Mouse (Mus musculus): ENCODE data around the gene Zfp839. TPM values are rescaled to one million over a fixed set of nuclear protein-coding genes. Genes with fewer than 3 reads are reported as not detected.

The Zfp839 gene
- total and polyA plus RNA-seq, 2 experiments from 2014 or later = 1.9 to 4.5 TPM

- no peak overlapping the region for H3K9ac ChIP-seq (replicated peaks; ENCODE audit: low read length, poor library complexity, severe bottlenecking)
- H3K4me1 ChIP-seq (ENCODE audit: insufficient read depth, low read length) = 0 out of 2 replicates have a peak, but pooled peaks cover 3% of the 10 kb centered on the region
- H3K9me3 ChIP-seq (ENCODE audit: low read length) = no peaks in the 10 kb centered on the region
- ATAC-seq (ENCODE audit: low FRiP score) (no peak), DNase-seq (ENCODE audit: low spot score) (no peak)
- H3K27me3 ChIP-seq (ENCODE audit: insufficient read depth, low read length) = no peaks in the 10 kb centered on the region
- no peak overlapping the region for H3K4me3 ChIP-seq (ENCODE audit: low read depth, low read length)
- H3K36me3 ChIP-seq (ENCODE audit: insufficient read depth, low read length) = no peaks in the 10 kb centered on the region
- WGBS = 43% methylated on average over 6 of the region's 6 CpGs
- H3K27ac ChIP-seq (ENCODE audit: low read depth, low read length) = 0 out of 2 replicates have a peak overlapping the region, but pooled peaks have one; percentile 51
- TF ChIP-seq CTCF (IDR thresholded peaks at IDR 0.05) = no peak
- no peak overlapping the region for H3K4me2 ChIP-seq (ENCODE audit: low read depth, low read length, poor library complexity, severe bottlenecking)
Measured at GRCm38 (mm10) chr12:110836729-110837128, 13.3 kb upstream of the Zfp839 start.

- H3K9me3 ChIP-seq (ENCODE audit: low read length) = no peaks in the 10 kb centered on the region
- 0 out of 2 replicates have a peak, but pooled peaks cover 3% of the 10 kb centered on the region for H3K4me1 ChIP-seq (ENCODE audit: insufficient read depth, low read length)
- peak; percentile 5 for DNase-seq (ENCODE audit: low spot score)
- no peak overlapping the region for H3K4me3 ChIP-seq (ENCODE audit: low read depth, low read length)
- 38% methylated on average over 5 of the region's 5 CpGs for WGBS
- no peak overlapping the region for H3K4me2 ChIP-seq (ENCODE audit: low read depth, low read length, poor library complexity, severe bottlenecking)
- no peak for ATAC-seq (ENCODE audit: low FRiP score)
- no peaks in the 10 kb centered on the region for H3K36me3 ChIP-seq (ENCODE audit: insufficient read depth, low read length)
- no peak overlapping the region for H3K9ac ChIP-seq (replicated peaks; ENCODE audit: low read length, poor library complexity, severe bottlenecking)
- no peak for TF ChIP-seq CTCF (IDR thresholded peaks at IDR 0.05)
- H3K27me3 ChIP-seq (ENCODE audit: insufficient read depth, low read length) = no peaks in the 10 kb centered on the region
- 0 out of 2 replicates have a peak overlapping the region, but pooled peaks have one; percentile 51 for H3K27ac ChIP-seq (ENCODE audit: low read depth, low read length)
Measured at GRCm38 (mm10) chr12:110837192-110837841, 12.7 kb upstream of the Zfp839 start.

GRCm38 (mm10) chr12:110837850-110838249 lies 12.2 kb upstream of the Zfp839 start:
- Histone ChIP-seq H3K36me3 (ENCODE audit: insufficient read depth, low read length) (no peaks in the 10 kb centered on the region), H3K4me1 (ENCODE audit: insufficient read depth, low read length) (0 out of 2 replicates have a peak, but pooled peaks cover 3% of the 10 kb centered on the region), H3K27ac (ENCODE audit: low read depth, low read length) (no peak overlapping the region), H3K9me3 (ENCODE audit: low read length) (no peaks in the 10 kb centered on the region), H3K4me3 (ENCODE audit: low read depth, low read length) (no peak overlapping the region), H3K4me2 (ENCODE audit: low read depth, low read length, poor library complexity, severe bottlenecking) (no peak overlapping the region), H3K27me3 (ENCODE audit: insufficient read depth, low read length) (no peaks in the 10 kb centered on the region), H3K9ac (replicated peaks; ENCODE audit: low read length, poor library complexity, severe bottlenecking) (no peak overlapping the region)
- ATAC-seq (ENCODE audit: low FRiP score) (no peak), DNase-seq (ENCODE audit: low spot score) (no peak)
- no peak for TF ChIP-seq CTCF (IDR thresholded peaks at IDR 0.05)
- 85% methylated on average over 8 of the region's 8 CpGs for WGBS

- DNase-seq (ENCODE audit: low spot score) (peak; percentile 97), ATAC-seq (ENCODE audit: low FRiP score) (peak; percentile 82)
- no peak for TF ChIP-seq CTCF (IDR thresholded peaks at IDR 0.05)
- Histone ChIP-seq H3K9ac (replicated peaks; ENCODE audit: low read length, poor library complexity, severe bottlenecking) (peak within 1 kb of the TSS; percentile 57), H3K9me3 (ENCODE audit: low read length) (no peaks in the 10 kb centered on the region), H3K4me2 (ENCODE audit: low read depth, low read length, poor library complexity, severe bottlenecking) (peak within 1 kb of the TSS; percentile 60), H3K27ac (ENCODE audit: low read depth, low read length) (0 out of 2 replicates have a peak within 1 kb of the TSS, but pooled peaks have one; percentile 59), H3K4me3 (ENCODE audit: low read depth, low read length) (peak within 1 kb of the TSS; percentile 66), H3K27me3 (ENCODE audit: insufficient read depth, low read length) (peaks cover 13% of the 10 kb centered on the region; the same call in 1 of the 2 replicates), H3K36me3 (ENCODE audit: insufficient read depth, low read length) (no peaks in the 10 kb centered on the region), H3K4me1 (ENCODE audit: insufficient read depth, low read length) (0 out of 2 replicates have a peak, but pooled peaks cover 6% of the 10 kb centered on the region)
- WGBS = under 1% methylated on average over 70 of the region's 71 CpGs
Measured at GRCm38 (mm10) chr12:110840348-110841198, 9.5 kb upstream of the Zfp839 start, which contains the start of gene Mok. Mok (minus strand) TSS chr12:110840939.

- DNase-seq (ENCODE audit: low spot score) = no peak
- no peak for TF ChIP-seq CTCF (IDR thresholded peaks at IDR 0.05)
- no peak overlapping the region for H3K27ac ChIP-seq (ENCODE audit: low read depth, low read length)
- H3K4me1 ChIP-seq (ENCODE audit: insufficient read depth, low read length) = 0 out of 2 replicates have a peak, but pooled peaks cover 5% of the 10 kb centered on the region
- no peaks in the 10 kb centered on the region for H3K9me3 ChIP-seq (ENCODE audit: low read length)
- no peaks in the 10 kb centered on the region for H3K36me3 ChIP-seq (ENCODE audit: insufficient read depth, low read length)
- no peak overlapping the region for H3K9ac ChIP-seq (replicated peaks; ENCODE audit: low read length, poor library complexity, severe bottlenecking)
- peaks cover 20% of the 10 kb centered on the region; the same call in 1 of the 2 replicates for H3K27me3 ChIP-seq (ENCODE audit: insufficient read depth, low read length)
- ATAC-seq (ENCODE audit: low FRiP score) = no peak
- H3K4me3 ChIP-seq (ENCODE audit: low read depth, low read length) = no peak overlapping the region
- no peak overlapping the region for H3K4me2 ChIP-seq (ENCODE audit: low read depth, low read length, poor library complexity, severe bottlenecking)
- 69% methylated on average over 5 of the region's 5 CpGs for WGBS
Measured at GRCm38 (mm10) chr12:110841731-110842493, 8.1 kb upstream of the Zfp839 start.
